Mouse (Mus musculus) hindbrain, embryonic 12.5 days (tissue): ENCODE measurements around the gene Srsf4. TPM values are rescaled to one million over a fixed set of nuclear protein-coding genes. Genes with fewer than 3 reads are reported as not detected.

Source experiments
- ATAC-seq: fragments of 200-750 bp; cut with Nextera tagmentation; 2 replicates; pipeline ENCODE4 v1.8.0; 2017; ENCODE audit warnings: moderate TSS enrichment; ENCODE audit not compliant: low FRiP score
- H3K27ac ChIP-seq: fragments of 300-500 bp; sonication (generic); 2 replicates; pipeline ENCODE4 v1.5.1; 2016; ENCODE audit warnings: mild to moderate bottlenecking
- H3K27me3 ChIP-seq: fragments of 300-500 bp; sonication (generic); 2 replicates; pipeline ENCODE4 v1.6.1; 2016; ENCODE audit warnings: mild to moderate bottlenecking
- H3K36me3 ChIP-seq: fragments of 300-500 bp; sonication (generic); 2 replicates; pipeline ENCODE4 v1.6.1; 2016; ENCODE audit warnings: mild to moderate bottlenecking
- H3K4me1 ChIP-seq: fragments of 300-500 bp; sonication (generic); 2 replicates; pipeline ENCODE4 v1.6.1; 2016
- H3K4me2 ChIP-seq: fragments of 300-500 bp; sonication (generic); replicated peaks from 2 replicates; pipeline ENCODE4 v1.6.1; 2016; ENCODE audit warnings: mild to moderate bottlenecking
- H3K4me3 ChIP-seq: fragments of 300-500 bp; sonication (generic); 2 replicates; pipeline ENCODE4 v1.5.1; 2016; ENCODE audit warnings: mild to moderate bottlenecking
- H3K9ac ChIP-seq: fragments of 300-500 bp; sonication (generic); 2 replicates; pipeline ENCODE4 v1.6.1; 2016; ENCODE audit warnings: mild to moderate bottlenecking, moderate library complexity
- H3K9me3 ChIP-seq: fragments of 300-500 bp; sonication (generic); replicated peaks from 2 replicates; pipeline ENCODE4 v1.6.1; 2016; ENCODE audit warnings: mild to moderate bottlenecking
- WGBS: fragments of 180-500 bp; shearing (Covaris S2); methylation state at CpG from one replicate; pipeline ENCODE4 v1.1.7; 2016; 5-methylcytosine and 5-hydroxymethylcytosine counted together
- polyA plus RNA-seq: library from polyadenylated mRNA; unstranded; fragments of >200 nt; fragmentation: Nextera tagmentation; extraction: Ambion mirVana; gene quantifications from 2 replicates; pipeline ENCODE4 v1.2.1, GENCODE M21; 2016

Srsf4 gene
- polyA plus RNA-seq, 1 experiment from 2014 or later, result 139 TPM

DNA sequence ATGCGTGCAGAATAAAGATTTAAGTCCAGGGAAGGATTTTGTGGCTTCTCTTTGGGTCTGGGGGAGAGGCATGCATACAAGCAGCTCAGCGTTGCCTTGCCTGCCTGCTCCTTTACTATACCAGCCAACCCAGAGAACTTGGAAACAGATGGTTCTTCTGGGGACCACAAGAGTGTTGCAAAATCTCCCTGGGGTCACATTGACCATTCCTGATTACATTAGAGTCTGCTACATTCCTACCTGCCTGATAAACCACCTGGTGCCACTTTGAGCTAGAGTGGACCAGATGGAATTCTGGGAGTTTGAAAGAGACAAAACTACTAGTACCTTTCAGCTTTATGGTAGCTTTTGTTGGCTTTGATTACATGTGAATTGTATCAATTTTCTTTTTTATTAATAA lies 3.4 kb downstream of the Srsf4 start:
- no peaks in the 10 kb centered on the region for H3K27me3 ChIP-seq
- ATAC-seq, result no peak
- H3K9me3 ChIP-seq, result no peaks in the 10 kb centered on the region
- peak overlapping the region; percentile 23 for H3K4me2 ChIP-seq
- WGBS, result 81% methylated on average over 2 of the region's 2 CpGs
- no peak overlapping the region for H3K9ac ChIP-seq
- H3K36me3 ChIP-seq, result no peaks in the 10 kb centered on the region
- H3K4me1 ChIP-seq, result peaks cover 36% of the 10 kb centered on the region
- no peak overlapping the region for H3K4me3 ChIP-seq
- no peak overlapping the region for H3K27ac ChIP-seq

GRCm38 (mm10) chr4:131879692-131880091 lies 6.3 kb downstream of the Srsf4 start:
- H3K9me3 ChIP-seq, result no peaks in the 10 kb centered on the region
- H3K27me3 ChIP-seq, result no peaks in the 10 kb centered on the region
- H3K4me3 ChIP-seq, result no peak overlapping the region
- H3K36me3 ChIP-seq, result no peaks in the 10 kb centered on the region
- H3K4me1 ChIP-seq, result peaks cover 36% of the 10 kb centered on the region
- ATAC-seq, result no peak
- WGBS, result 80% methylated on average over 1 of the region's 1 CpGs
- no peak overlapping the region for H3K9ac ChIP-seq
- H3K27ac ChIP-seq, result no peak overlapping the region
- no peak overlapping the region for H3K4me2 ChIP-seq

- H3K9me3 ChIP-seq, result no peaks in the 10 kb centered on the region
- H3K4me3 ChIP-seq, result no peak overlapping the region
- no peaks in the 10 kb centered on the region for H3K27me3 ChIP-seq
- WGBS, result 95% methylated on average over 7 of the region's 7 CpGs
- no peak overlapping the region for H3K4me2 ChIP-seq
- peaks cover 16% of the 10 kb centered on the region for H3K36me3 ChIP-seq
- peaks cover 20% of the 10 kb centered on the region for H3K4me1 ChIP-seq
- H3K9ac ChIP-seq, result no peak overlapping the region
- ATAC-seq, result no peak
- H3K27ac ChIP-seq, result no peak overlapping the region
These were observed 7.9 kb downstream of the Srsf4 start for GRCm38 (mm10) chr4:131881306-131881705.

- Histone ChIP-seq H3K27me3 (no peaks in the 10 kb centered on the region), H3K9ac (no peak overlapping the region), H3K4me1 (peaks cover 14% of the 10 kb centered on the region), H3K27ac (no peak overlapping the region), H3K4me2 (no peak overlapping the region), H3K4me3 (no peak overlapping the region), H3K36me3 (peaks cover 20% of the 10 kb centered on the region), H3K9me3 (no peaks in the 10 kb centered on the region)
- ATAC-seq, result no peak
- WGBS, result 83% methylated on average over 6 of the region's 6 CpGs
These were observed 10.2 kb downstream of the Srsf4 start for GRCm38 (mm10) chr4:131883571-131883970.

DNA sequence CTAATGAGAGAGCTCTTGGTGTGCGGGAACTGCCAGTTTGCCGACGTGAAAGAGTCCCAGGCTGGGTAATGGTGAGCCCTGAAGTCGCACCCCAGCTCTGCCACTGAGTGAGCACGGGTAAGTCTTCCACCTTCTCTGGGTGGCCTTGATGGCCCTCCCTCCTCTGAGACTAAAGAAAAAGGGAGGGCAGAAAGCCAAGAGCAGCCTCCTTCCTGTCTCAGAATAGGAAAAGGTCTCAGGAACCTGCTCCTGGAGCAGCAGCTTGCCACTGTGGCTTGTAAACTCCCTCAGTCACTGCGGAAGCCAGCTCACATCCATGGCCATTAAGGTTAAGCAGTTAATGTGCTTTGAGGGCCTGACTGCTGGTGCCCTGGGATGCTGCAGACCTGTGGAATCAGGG lies 12.0 kb downstream of the Srsf4 start:
- H3K4me1 ChIP-seq, result peaks cover 14% of the 10 kb centered on the region
- H3K4me2 ChIP-seq, result no peak overlapping the region
- H3K9me3 ChIP-seq, result no peaks in the 10 kb centered on the region
- peaks cover 20% of the 10 kb centered on the region for H3K36me3 ChIP-seq
- no peak overlapping the region for H3K9ac ChIP-seq
- no peak overlapping the region; the same call in 1 of the 2 replicates for H3K27ac ChIP-seq
- no peak overlapping the region for H3K4me3 ChIP-seq
- ATAC-seq, result no peak
- H3K27me3 ChIP-seq, result no peaks in the 10 kb centered on the region
- WGBS, result 89% methylated on average over 6 of the region's 6 CpGs

GRCm38 (mm10) chr4:131888564-131888963 lies 15.1 kb downstream of the Srsf4 start:
- Histone ChIP-seq H3K9me3 (no peaks in the 10 kb centered on the region), H3K9ac (no peak overlapping the region), H3K27me3 (no peaks in the 10 kb centered on the region), H3K27ac (no peak overlapping the region), H3K4me3 (no peak overlapping the region), H3K36me3 (peaks cover 43% of the 10 kb centered on the region), H3K4me2 (no peak overlapping the region), H3K4me1 (peaks cover 6% of the 10 kb centered on the region)
- WGBS, result 74% methylated on average over 1 of the region's 1 CpGs
- no peak for ATAC-seq

- 85% methylated on average over 3 of the region's 3 CpGs for WGBS
- Histone ChIP-seq H3K4me2 (no peak overlapping the region), H3K36me3 (peaks cover 51% of the 10 kb centered on the region), H3K27me3 (no peaks in the 10 kb centered on the region), H3K27ac (no peak overlapping the region), H3K4me3 (no peak overlapping the region), H3K9me3 (no peaks in the 10 kb centered on the region), H3K9ac (no peak overlapping the region), H3K4me1 (no peaks in the 10 kb centered on the region)
- ATAC-seq, result no peak
These were observed 17.3 kb downstream of the Srsf4 start for GRCm38 (mm10) chr4:131890692-131891091.

DNA sequence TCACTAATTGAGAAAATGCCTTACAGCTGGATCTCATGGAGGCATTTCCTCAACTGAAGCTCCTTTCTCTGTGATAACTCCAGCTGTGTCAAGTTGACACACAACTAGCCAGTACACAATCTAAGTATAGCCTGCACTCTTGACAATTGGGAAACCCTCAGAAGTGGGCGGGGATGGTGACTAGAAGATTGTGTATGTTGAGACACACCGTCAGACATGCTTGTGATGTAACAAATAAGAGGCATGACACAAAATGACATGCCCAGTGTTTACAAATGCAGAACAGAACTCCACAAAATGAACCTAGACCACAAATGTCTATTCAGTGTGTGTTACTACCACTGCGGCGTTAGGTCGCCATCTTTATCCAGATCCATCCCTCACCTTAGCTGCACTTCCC lies 23.7 kb downstream of the Srsf4 start:
- 95% methylated on average over 5 of the region's 5 CpGs for WGBS
- no peak for ATAC-seq
- H3K36me3 ChIP-seq, result peaks cover 82% of the 10 kb centered on the region

GRCm38 (mm10) chr4:131897787-131898186 lies 24.4 kb downstream of the Srsf4 start:
- peaks cover 82% of the 10 kb centered on the region for H3K36me3 ChIP-seq
- no peak overlapping the region for H3K27ac ChIP-seq
- no peak overlapping the region for H3K4me3 ChIP-seq
- H3K4me2 ChIP-seq, result no peak overlapping the region
- no peak for ATAC-seq
- no peaks in the 10 kb centered on the region for H3K4me1 ChIP-seq
- 96% methylated on average over 8 of the region's 8 CpGs for WGBS
- H3K9me3 ChIP-seq, result no peaks in the 10 kb centered on the region
- H3K27me3 ChIP-seq, result no peaks in the 10 kb centered on the region
- H3K9ac ChIP-seq, result no peak overlapping the region

More for the DNA sequence above, 23.7 kb downstream of the Srsf4 start:
- H3K4me3 ChIP-seq, result no peak overlapping the region
- no peaks in the 10 kb centered on the region for H3K9me3 ChIP-seq
- H3K4me1 ChIP-seq, result no peaks in the 10 kb centered on the region
- no peaks in the 10 kb centered on the region for H3K27me3 ChIP-seq
- H3K9ac ChIP-seq, result no peak overlapping the region
- no peak overlapping the region for H3K4me2 ChIP-seq
- no peak overlapping the region for H3K27ac ChIP-seq

- Histone ChIP-seq H3K4me1 (no peaks in the 10 kb centered on the region), H3K36me3 (peaks cover 75% of the 10 kb centered on the region), H3K9me3 (no peaks in the 10 kb centered on the region), H3K27me3 (no peaks in the 10 kb centered on the region), H3K9ac (no peak overlapping the region), H3K27ac (no peak overlapping the region), H3K4me3 (no peak overlapping the region), H3K4me2 (no peak overlapping the region)
- no peak for ATAC-seq
- WGBS, result 83% methylated on average over 12 of the region's 12 CpGs
These were observed 25.2 kb downstream of the Srsf4 start for GRCm38 (mm10) chr4:131898503-131899179.

- no peak overlapping the region for H3K4me3 ChIP-seq
- H3K27me3 ChIP-seq, result no peaks in the 10 kb centered on the region
- no peak overlapping the region for H3K27ac ChIP-seq
- 92% methylated on average over 6 of the region's 6 CpGs for WGBS
- H3K36me3 ChIP-seq, result peaks cover 74% of the 10 kb centered on the region
- no peak overlapping the region for H3K9ac ChIP-seq
- H3K9me3 ChIP-seq, result no peaks in the 10 kb centered on the region
- ATAC-seq, result no peak
- H3K4me1 ChIP-seq, result no peaks in the 10 kb centered on the region
- H3K4me2 ChIP-seq, result no peak overlapping the region
These were observed 25.8 kb downstream of the Srsf4 start for GRCm38 (mm10) chr4:131899180-131899554.

DNA sequence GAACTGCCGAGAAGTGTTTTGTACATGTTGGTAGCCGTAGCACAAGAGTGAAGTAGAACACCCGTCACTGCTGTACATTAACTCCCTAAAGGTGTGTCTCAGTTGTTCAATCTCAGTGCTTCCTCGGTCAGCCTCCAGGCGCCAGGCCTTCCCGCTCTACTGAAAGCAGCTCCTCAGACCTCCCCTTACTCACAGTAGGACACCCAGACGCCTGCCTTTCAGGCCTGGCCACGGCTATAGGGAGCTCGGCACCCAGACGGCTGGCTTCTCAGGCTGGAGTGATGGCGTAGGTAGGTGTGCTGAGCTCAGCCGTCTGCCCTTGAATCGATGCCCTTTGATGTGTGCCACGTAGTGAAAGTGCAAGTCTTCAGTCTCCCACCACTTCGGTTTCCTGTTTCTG lies 27.7 kb downstream of the Srsf4 start:
- no peak overlapping the region for H3K9ac ChIP-seq
- no peaks in the 10 kb centered on the region for H3K9me3 ChIP-seq
- H3K4me2 ChIP-seq, result no peak overlapping the region
- no peak overlapping the region for H3K27ac ChIP-seq
- no peak for ATAC-seq
- no peaks in the 10 kb centered on the region for H3K4me1 ChIP-seq
- H3K4me3 ChIP-seq, result no peak overlapping the region
- H3K27me3 ChIP-seq, result no peaks in the 10 kb centered on the region
- 92% methylated on average over 15 of the region's 15 CpGs for WGBS
- H3K36me3 ChIP-seq, result peaks cover 77% of the 10 kb centered on the region

GRCm38 (mm10) chr4:131904478-131904877 lies 31.1 kb downstream of the Srsf4 start:
- Histone ChIP-seq H3K4me3 (no peak overlapping the region), H3K36me3 (peaks cover 53% of the 10 kb centered on the region), H3K9ac (no peak overlapping the region), H3K9me3 (no peaks in the 10 kb centered on the region), H3K4me1 (peaks cover 2% of the 10 kb centered on the region), H3K4me2 (no peak overlapping the region), H3K27me3 (no peaks in the 10 kb centered on the region), H3K27ac (no peak overlapping the region)
- 55% methylated on average over 8 of the region's 8 CpGs for WGBS
- ATAC-seq, result no peak
